In the genomic region with DNA sequence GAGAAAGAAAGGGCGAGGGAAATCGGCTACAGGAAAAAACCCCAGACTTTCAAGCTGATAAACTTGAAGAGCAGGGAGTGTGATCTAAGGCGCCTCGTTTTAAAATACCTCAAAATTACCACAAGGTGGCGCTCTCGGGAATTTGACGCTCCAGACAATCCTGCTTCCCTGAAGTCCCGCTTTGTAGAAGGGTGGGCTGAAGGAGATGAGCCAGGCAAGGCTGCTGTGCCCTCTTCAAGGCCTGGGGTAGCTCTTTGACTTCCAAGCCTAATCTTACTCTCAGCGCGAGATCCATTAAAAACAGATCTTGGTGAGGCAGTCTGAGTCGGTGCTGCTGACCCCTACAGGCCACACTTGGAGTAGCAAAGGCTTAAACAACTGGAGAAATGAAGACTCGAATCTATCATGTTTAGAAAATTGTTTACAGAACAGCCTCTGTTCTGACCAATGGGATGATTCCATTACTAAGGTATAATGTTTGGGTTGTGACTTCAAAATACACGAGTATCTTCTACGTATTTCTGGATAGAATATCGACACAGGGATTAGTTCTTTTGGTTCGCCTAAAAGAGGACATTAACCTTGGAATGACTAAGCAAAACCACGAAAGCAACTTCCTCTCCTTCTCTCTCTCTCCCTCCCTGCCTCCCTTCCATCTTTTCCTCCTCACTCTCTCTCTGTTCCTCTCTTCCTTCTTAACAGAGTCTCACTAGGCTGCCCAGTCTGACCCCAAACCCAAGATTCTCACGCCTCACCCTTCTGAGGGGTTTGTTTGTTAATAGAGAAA, we compare ENCODE assay signal across 8 mouse cellular contexts.
DNase-seq lines count a peak whose midpoint lies in the region; ATAC-seq and TF ChIP-seq lines count a peak whose summit lies in the region.

No protein-coding gene starts in this region.

- intact Hi-C loops in gastrocnemius, adult 2 months (cut with DNase I) = loop anchor here (5.0 kb wide), 2 partner anchors 85 to 605 kb away; partner anchors contain the start of gene Ccdc71l
- intact Hi-C loops in left cerebral cortex, adult 2 months (cut with DNase I) = loop anchor here (1.0 to 2.0 kb wide), 2 partner anchors 87 to 605 kb away; no protein-coding TSS in a partner anchor

- peak overlapping the region; percentile 72; the same call in 1 of the 2 replicates for H3K27ac ChIP-seq in gastrocnemius, adult 2 months
- H3K27ac ChIP-seq in left cerebral cortex, adult 2 months = no peak overlapping the region

- peak overlapping the region; percentile 68 for H3K4me3 ChIP-seq in gastrocnemius, adult 2 months
- peak overlapping the region; percentile 30 for H3K4me3 ChIP-seq in left cerebral cortex, adult 2 months

- peak; percentile 78 for TF ChIP-seq CTCF in gastrocnemius, adult 2 months (IDR thresholded peaks at IDR 0.05)
- TF ChIP-seq CTCF in left cerebral cortex, adult 2 months (IDR thresholded peaks at IDR 0.05) = peak; percentile 76

- DNase-seq in cerebellum, postnatal 4 days (ENCODE audit: low spot score in 2 of 2) = peak; percentile 30 to 59
- peak; percentile 39 for DNase-seq in gastrocnemius, adult 2 months
- peak; percentile 70 for DNase-seq in hindlimb bud, embryonic 11.5 days (ENCODE audit: extremely low spot score, low read depth, low spot score)
- DNase-seq in left cerebral cortex, adult 2 months (ENCODE audit: extremely low spot score in 1 of 2, low spot score in 2 of 2) = peak; percentile 22 to 38
- DNase-seq in right cerebral cortex, adult 18-20 months = peak; percentile 25
- DNase-seq in urinary bladder, postnatal 14 days (ENCODE audit: low spot score) = peak; percentile 56

- ATAC-seq in activated CD4-positive, CD25-positive, alpha-beta regulatory T cell, adult 4 months = peak; percentile 75
- ATAC-seq in megakaryocyte, adult 5-6 weeks (ENCODE audit: poor library complexity, severe bottlenecking) = peak; percentile 77
